Mouse (Mus musculus) gastrocnemius, postnatal 14 days (tissue): ENCODE measurements around the gene Olfr1202. TPM values are rescaled to one million over a fixed set of nuclear protein-coding genes. Genes with fewer than 3 reads are reported as not detected.

Source experiments
- DNase-seq: peaks from one replicate; pipeline ENCODE4 v3.0.0; 2021; ENCODE audit warnings: mixed read lengths
- intact Hi-C: fragments of 180-260 bp; cut with DNase I; formaldehyde crosslinking; loops from one replicate; pipeline ENCODE4 v1.15.1; 2025; ENCODE audit warnings: low total_unique reads
- long read RNA-seq, 2 experiments: library from polyadenylated mRNA; stranded (forward); transcript quantifications; one replicate each; pipeline ENCODE4 v2.0.0; 2021
- total RNA-seq, 2 experiments: library from RNA; stranded (reverse); gene quantifications; 2 replicates each; pipeline ENCODE4 v1.2.3; 2021

The Olfr1202 gene
- not detected for total RNA-seq
- long read RNA-seq, experiment 1: 0 reads
- long read RNA-seq, experiment 2: 0 reads

GRCm38 (mm10) chr2:88814196-88814595, at the start of gene Olfr1202:
Gene Olfr1202 (plus strand): TSS chr2:88814496.
- intact Hi-C loops: no loop called here
- no peak for DNase-seq

- intact Hi-C loops: no loop called here
- no peak for DNase-seq
Observed at GRCm38 (mm10) chr2:88770388-88770787, 43.9 kb upstream of the Olfr1202 start, which contains the start of gene Olfr1200. Gene Olfr1200 (minus strand): TSS chr2:88770488.

GRCm38 (mm10) chr2:88792736-88793135, 21.6 kb upstream of the Olfr1202 start, which contains the start of gene Olfr1201:
Gene Olfr1201 (plus strand): TSS chr2:88793036.
- intact Hi-C loops: no loop called here
- no peak for DNase-seq

GRCm38 (mm10) chr2:88829437-88829836, 15.1 kb downstream of the Olfr1202 start, which contains the start of gene Olfr1205:
Gene Olfr1205 (plus strand): TSS chr2:88829737.
- DNase-seq: no peak
- intact Hi-C loops: no loop called here

- intact Hi-C loops: no loop called here
- no peak for DNase-seq
Observed at GRCm38 (mm10) chr2:88838477-88838876, 24.2 kb downstream of the Olfr1202 start.

- DNase-seq: no peak
- intact Hi-C loops: no loop called here
Observed at GRCm38 (mm10) chr2:88848992-88849391, 34.7 kb downstream of the Olfr1202 start, which contains the start of gene Olfr1204. Gene Olfr1204 (plus strand): TSS chr2:88849292.

- intact Hi-C loops: no loop called here
- no peak for DNase-seq
Observed at GRCm38 (mm10) chr2:88862931-88863330, 48.6 kb downstream of the Olfr1202 start, which contains the start of gene Olfr1206. Gene Olfr1206 (plus strand): TSS chr2:88863231.

Other genes with a start within 250 kb of the Olfr1202 start
- gene Olfr1189, start 228.0 kb upstream of the Olfr1202 start, total RNA-seq: not detected
- gene Olfr1191-ps1, start 174.0 kb upstream of the Olfr1202 start, total RNA-seq: under 1 TPM in 1 of 2 experiments, not detected in 1; 0.04 TPM
- not detected for gene Olfr1192-ps1, start 166.0 kb upstream of the Olfr1202 start, total RNA-seq
- gene Olfr1193, start 138.9 kb upstream of the Olfr1202 start, total RNA-seq: not detected
- not detected for gene Olfr1195, start 125.3 kb upstream of the Olfr1202 start, total RNA-seq
- gene Olfr1196, start 109.9 kb upstream of the Olfr1202 start, total RNA-seq: not detected
- not detected for gene Olfr1197, start 82.1 kb upstream of the Olfr1202 start, total RNA-seq
- gene Olfr1198, start 63.1 kb upstream of the Olfr1202 start, total RNA-seq: not detected
- not detected for gene Olfr1199, start 54.0 kb upstream of the Olfr1202 start, total RNA-seq
- not detected for gene Olfr1200, start 44.0 kb upstream of the Olfr1202 start, total RNA-seq
- gene Olfr1201, start 21.5 kb upstream of the Olfr1202 start, total RNA-seq: not detected
- gene Olfr1205, start 15.2 kb downstream of the Olfr1202 start, total RNA-seq: not detected
- not detected for gene Olfr1204, start 34.8 kb downstream of the Olfr1202 start, total RNA-seq
- not detected for gene Olfr1206, start 48.7 kb downstream of the Olfr1202 start, total RNA-seq
- gene Olfr1208, start 87.8 kb downstream of the Olfr1202 start, total RNA-seq: not detected
- gene Olfr1209, start 100.7 kb downstream of the Olfr1202 start, total RNA-seq: not detected
- not detected for gene Olfr1211, start 123.6 kb downstream of the Olfr1202 start, total RNA-seq
- gene Olfr1212, start 139.5 kb downstream of the Olfr1202 start, total RNA-seq: not detected
- not detected for gene Gm13762, start 165.8 kb downstream of the Olfr1202 start, total RNA-seq
- gene Olfr1214, start 178.2 kb downstream of the Olfr1202 start, total RNA-seq: not detected
- gene Olfr1215, start 192.5 kb downstream of the Olfr1202 start, total RNA-seq: not detected
- not detected for gene Olfr1216, start 203.8 kb downstream of the Olfr1202 start, total RNA-seq
- gene Olfr1217, start 217.6 kb downstream of the Olfr1202 start, total RNA-seq: not detected
- not detected for gene Olfr1218, start 246.7 kb downstream of the Olfr1202 start, total RNA-seq